Mouse (Mus musculus) C2C12 (cell line): ENCODE measurements around the gene Rab3gap1. TPM values are rescaled to one million over a fixed set of nuclear protein-coding genes. Genes with fewer than 3 reads are reported as not detected.
"Not testable (repeated sequence)": the region's sequence is repeated elsewhere in the genome, so short reads cannot be mapped to it uniquely, and the experiment has no call there.

Source experiments
- H3K27me3 ChIP-seq: one replicate; pipeline ENCODE4 v1.6.1; 2011; ENCODE audit not compliant: control insufficient read depth, insufficient read depth, insufficient read length
- H3K36me3 ChIP-seq: one replicate; pipeline ENCODE4 v1.6.1; 2011; ENCODE audit not compliant: control insufficient read depth, insufficient read depth
- H3K4me3 ChIP-seq: one replicate; pipeline ENCODE4 v1.5.1; 2011; ENCODE audit warnings: mild to moderate bottlenecking, control low read depth; ENCODE audit not compliant: poor library complexity, insufficient read depth, severe bottlenecking
- H3K79me2 ChIP-seq: one replicate; pipeline ENCODE4 v1.6.1; 2011; ENCODE audit not compliant: control insufficient read depth, insufficient read depth
- H3K79me3 ChIP-seq: one replicate; pipeline ENCODE4 v1.6.1; 2011; ENCODE audit warnings: low read depth, control low read depth
- H3ac ChIP-seq: one replicate; pipeline ENCODE3; 2011; ENCODE audit warnings: low read depth; ENCODE audit not compliant: control insufficient read depth, insufficient read length
- CEBPB ChIP-seq: IDR thresholded peaks from one replicate; pipeline ENCODE4 v1.6.1; 2011; ENCODE audit warnings: low read depth, mild to moderate bottlenecking, control low read depth, moderate library complexity
- CTCF ChIP-seq: IDR thresholded peaks from one replicate; pipeline ENCODE4 v1.5.1; 2011; ENCODE audit not compliant: control insufficient read depth, insufficient read depth, insufficient read length
- FOSL1 ChIP-seq: IDR thresholded peaks from one replicate; pipeline ENCODE4 v1.8.0; 2011; ENCODE audit warnings: mild to moderate bottlenecking, low read length; ENCODE audit not compliant: poor library complexity, insufficient read depth, severe bottlenecking
- MAX ChIP-seq: IDR thresholded peaks from one replicate; pipeline ENCODE4 v1.6.1; 2011; ENCODE audit warnings: mild to moderate bottlenecking, control low read depth
- MYOD1 ChIP-seq: IDR thresholded peaks from one replicate; pipeline ENCODE4 v1.6.1; 2011; ENCODE audit warnings: low read depth; ENCODE audit not compliant: control insufficient read depth, insufficient read length
- MYOG ChIP-seq: IDR thresholded peaks from one replicate; pipeline ENCODE4 v1.6.1; 2011; ENCODE audit not compliant: control insufficient read depth, insufficient read length; ENCODE audit errors: extremely low read depth
- USF1 ChIP-seq: IDR thresholded peaks from one replicate; pipeline ENCODE4 v1.6.1; 2011; ENCODE audit warnings: low read depth, mild to moderate bottlenecking, control low read depth, moderate library complexity
- polyA plus RNA-seq: library from polyadenylated mRNA; unstranded; fragments of >200 nt; fragmentation: generic; extraction: Trizol; gene quantifications from one replicate; pipeline ENCODE4 v1.2.1, GENCODE M21; 2012; ENCODE audit warnings: missing spikeins

Gene Rab3gap1
- polyA plus RNA-seq, 1 experiment, result 14.0 TPM

DNA sequence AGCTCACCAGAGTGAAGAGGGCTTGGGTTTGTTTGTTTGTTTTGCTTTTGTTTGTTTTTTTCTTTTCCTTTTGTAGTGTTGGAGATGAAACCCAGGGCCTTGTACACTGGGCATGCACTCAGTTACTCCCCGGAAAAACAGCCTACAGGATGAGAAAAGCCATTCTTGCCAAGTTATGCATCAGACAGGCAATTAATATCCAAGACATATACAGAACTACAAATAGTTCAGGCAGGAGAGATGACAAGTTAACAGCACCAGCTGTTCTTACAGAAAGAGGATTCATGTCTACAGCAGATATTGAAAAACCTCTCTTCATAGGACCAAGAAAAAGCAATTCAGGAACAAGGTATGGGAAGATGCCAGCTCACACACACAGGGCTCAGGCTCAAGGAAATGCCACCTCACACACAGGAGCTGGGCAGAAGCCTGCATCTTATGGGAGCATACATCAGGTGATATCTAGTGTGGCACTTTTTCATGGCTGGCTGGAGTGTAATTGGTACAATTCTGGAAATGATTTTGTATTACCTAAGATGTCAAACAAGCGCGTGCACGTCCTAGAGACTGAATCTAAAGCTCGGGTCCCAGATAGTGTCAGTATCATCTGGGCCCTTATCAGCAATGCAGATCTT is 78.2 kb downstream of the Rab3gap1 start:
- no peak for TF ChIP-seq USF1
- TF ChIP-seq CTCF, result no peak
- no peak for TF ChIP-seq MAX
- no peak for TF ChIP-seq CEBPB
- no peak for TF ChIP-seq FOSL1
- no peak for TF ChIP-seq MYOG
- no peak for TF ChIP-seq MYOD1
- H3ac ChIP-seq, result no peak overlapping the region

DNA sequence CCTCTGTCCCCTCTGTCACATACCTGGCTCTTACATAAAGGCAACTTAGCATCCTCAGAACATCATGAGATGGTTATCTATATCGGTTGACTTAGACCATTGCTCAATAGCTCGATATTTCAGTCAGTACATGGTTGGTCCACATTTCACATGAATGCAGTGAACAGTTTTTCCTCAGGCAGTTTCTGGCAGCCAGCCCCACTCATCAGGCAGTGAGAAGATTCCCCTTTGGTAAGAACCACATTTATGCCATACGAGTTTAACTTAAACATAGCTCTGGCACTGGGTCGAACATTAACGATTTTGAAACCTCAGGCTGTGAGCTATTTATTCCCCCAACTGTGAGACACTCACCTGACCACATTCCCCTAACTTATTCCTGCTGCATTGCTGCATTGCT is 80.2 kb downstream of the Rab3gap1 start:
- Histone ChIP-seq H3ac (no peak overlapping the region), H3K79me3 (no peaks in the 10 kb centered on the region), H3K4me3 (no peak overlapping the region), H3K36me3 (peaks cover 11% of the 10 kb centered on the region), H3K27me3 (no peaks in the 10 kb centered on the region), H3K79me2 (no peaks in the 10 kb centered on the region)
- no peak for TF ChIP-seq CTCF
- no peak for TF ChIP-seq MYOG
- TF ChIP-seq MAX, result no peak

More for the DNA sequence above, 78.2 kb downstream of the Rab3gap1 start:
- Histone ChIP-seq H3K36me3 (peaks cover 28% of the 10 kb centered on the region), H3K4me3 (no peak overlapping the region), H3K27me3 (no peaks in the 10 kb centered on the region), H3K79me3 (no peaks in the 10 kb centered on the region), H3K79me2 (no peaks in the 10 kb centered on the region)

DNA sequence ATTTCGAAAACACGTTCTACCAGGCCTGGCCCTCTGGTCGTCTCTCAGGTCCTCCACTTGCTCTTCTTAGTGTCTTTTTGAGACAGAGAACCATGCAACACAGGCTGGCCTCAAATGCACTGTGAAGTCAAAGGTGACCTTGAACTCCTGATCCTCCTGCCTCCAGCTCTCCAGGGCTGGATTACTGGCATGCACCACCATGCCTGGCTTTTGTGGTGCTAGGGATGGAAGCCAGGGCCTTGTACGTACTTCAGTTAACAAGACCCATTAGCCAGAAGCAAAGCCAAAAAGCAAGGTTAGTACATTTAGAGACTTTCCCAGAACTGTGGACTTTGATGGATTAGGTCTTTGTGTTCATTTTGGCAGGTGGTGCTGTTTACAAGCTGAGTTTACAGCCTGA is 83.7 kb downstream of the Rab3gap1 start:
- H3K79me2 ChIP-seq, result no peaks in the 10 kb centered on the region
- no peaks in the 10 kb centered on the region for H3K79me3 ChIP-seq
- no peak overlapping the region for H3K4me3 ChIP-seq
- H3K36me3 ChIP-seq, result no peaks in the 10 kb centered on the region
- no peaks in the 10 kb centered on the region for H3K27me3 ChIP-seq
- no peak overlapping the region for H3ac ChIP-seq
- no peak for TF ChIP-seq MYOD1
- TF ChIP-seq MAX, result no peak
- no peak for TF ChIP-seq MYOG
- TF ChIP-seq CEBPB, result no peak
- TF ChIP-seq USF1, result no peak
- TF ChIP-seq FOSL1, result no peak
- no peak for TF ChIP-seq CTCF

DNA sequence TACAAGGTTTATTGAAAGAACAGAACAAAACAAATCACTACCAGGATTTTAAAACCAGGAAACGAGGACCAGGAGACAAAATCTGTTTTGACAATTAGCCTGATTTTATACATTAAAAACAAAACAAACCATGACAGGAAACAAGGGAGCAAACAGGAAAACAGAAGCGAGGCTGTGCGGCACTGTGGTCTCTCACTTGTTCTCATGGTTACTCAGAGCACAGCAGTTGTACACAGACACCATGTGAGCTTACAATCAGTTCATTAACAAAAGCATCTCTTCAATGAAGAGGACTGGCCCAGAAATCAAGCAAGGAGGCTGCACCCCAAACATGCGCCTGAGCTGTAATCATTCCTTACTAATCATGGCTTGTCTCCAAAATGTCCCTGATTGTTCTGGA is 85.6 kb downstream of the Rab3gap1 start:
- H3K79me2 ChIP-seq, H3K79me3 ChIP-seq, H3K36me3 ChIP-seq, H3ac ChIP-seq, H3K27me3 ChIP-seq, H3K4me3 ChIP-seq: not testable (repeated sequence)

DNA sequence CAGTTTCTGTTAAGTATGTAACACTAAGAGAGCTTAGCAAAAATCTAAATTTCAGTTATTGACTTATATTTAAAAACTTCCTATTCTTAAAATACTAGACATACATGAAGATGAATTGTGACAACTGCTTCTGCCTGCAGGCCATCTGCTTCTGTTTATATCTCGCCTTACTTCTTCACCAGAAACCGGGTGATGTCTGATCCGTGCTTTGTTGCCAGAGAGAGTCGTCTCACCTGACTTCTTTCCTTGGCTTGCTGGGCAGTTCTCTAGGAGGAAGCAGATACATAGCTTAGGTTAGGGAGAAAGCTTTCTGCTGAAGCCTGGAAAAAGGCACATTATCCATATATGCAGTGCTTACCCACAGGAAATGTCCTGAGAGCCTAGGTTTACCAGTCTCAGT is 86.2 kb downstream of the Rab3gap1 start:
- H3K27me3 ChIP-seq, result no peaks in the 10 kb centered on the region
- no peak overlapping the region for H3K4me3 ChIP-seq
- H3K79me3 ChIP-seq, result no peaks in the 10 kb centered on the region
- no peaks in the 10 kb centered on the region for H3K79me2 ChIP-seq
- H3ac ChIP-seq, result no peak overlapping the region
- no peak for TF ChIP-seq MAX
- no peak for TF ChIP-seq MYOG
- TF ChIP-seq USF1, result no peak
- no peak for TF ChIP-seq CTCF
- no peaks in the 10 kb centered on the region for H3K36me3 ChIP-seq

DNA sequence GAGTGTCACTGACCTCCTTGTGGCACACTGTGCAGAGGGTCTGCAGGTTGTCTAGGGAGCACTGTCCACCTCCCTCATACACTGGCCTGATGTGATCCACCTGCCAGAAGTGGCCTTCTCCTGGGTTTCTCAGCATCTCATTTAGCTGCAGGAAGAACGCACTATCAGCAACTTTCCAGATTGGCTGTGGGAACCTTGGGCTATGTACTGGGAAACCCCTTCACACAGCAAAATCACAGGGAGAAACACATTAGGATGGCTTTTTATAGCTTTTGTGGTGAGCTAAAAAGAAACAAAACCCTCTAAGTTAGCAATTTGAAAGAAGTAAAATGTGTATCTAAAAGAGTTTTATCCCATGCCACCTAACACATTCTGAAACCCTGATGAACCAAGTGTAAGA is 88.0 kb downstream of the Rab3gap1 start:
- H3ac ChIP-seq, result no peak overlapping the region
- TF ChIP-seq USF1, result no peak
- no peak for TF ChIP-seq FOSL1
- no peak for TF ChIP-seq MAX
- no peak for TF ChIP-seq CEBPB
- TF ChIP-seq MYOD1, result no peak
- no peak for TF ChIP-seq CTCF
- TF ChIP-seq MYOG, result no peak
- H3K4me3 ChIP-seq, result no peak overlapping the region
- no peaks in the 10 kb centered on the region for H3K36me3 ChIP-seq
- no peaks in the 10 kb centered on the region for H3K27me3 ChIP-seq
- H3K79me2 ChIP-seq, result no peaks in the 10 kb centered on the region
- H3K79me3 ChIP-seq, result no peaks in the 10 kb centered on the region
